Mouse (Mus musculus): Measurements from ENCODE around the gene Hyal2.

The Hyal2 gene

GRCm38 (mm10) chr9:107612191-107612944 lies 44.6 kb downstream of the Hyal2 start:
- DNase-seq (ENCODE audit: low spot score), result peak; percentile 98

DNA sequence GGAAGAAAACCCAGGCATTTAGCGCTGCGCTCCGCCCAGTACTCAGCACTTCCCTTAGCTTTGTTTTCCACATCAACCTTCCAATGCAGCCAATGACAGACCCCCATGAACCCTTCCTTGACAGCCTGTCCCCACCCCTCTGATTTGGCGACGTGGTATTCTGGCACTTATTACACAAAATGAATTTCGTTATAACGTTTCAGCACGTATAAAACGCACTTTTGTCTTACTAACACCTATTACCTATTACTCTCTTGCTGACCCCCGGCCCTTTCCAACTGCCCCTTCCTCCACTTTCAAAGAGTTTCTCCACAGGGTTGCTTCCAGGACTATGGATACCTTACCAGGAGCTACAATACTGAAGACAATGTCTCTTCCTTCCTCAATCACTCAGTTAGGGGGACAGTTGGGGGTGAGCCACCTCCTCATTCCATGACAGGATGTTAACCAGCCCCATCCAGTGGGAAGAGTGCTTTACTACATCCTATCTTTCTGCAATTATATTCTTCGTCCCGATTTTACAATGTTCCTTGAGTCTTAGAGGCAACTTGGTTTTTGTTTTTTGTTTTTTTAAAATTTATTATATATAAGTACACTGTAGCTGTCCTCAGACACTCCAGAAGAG lies 45.3 kb downstream of the Hyal2 start:
- no peak for DNase-seq (ENCODE audit: low spot score)

- DNase-seq (ENCODE audit: low spot score), result no peak
These were observed 47.3 kb downstream of the Hyal2 start for GRCm38 (mm10) chr9:107615035-107615434.

DNA sequence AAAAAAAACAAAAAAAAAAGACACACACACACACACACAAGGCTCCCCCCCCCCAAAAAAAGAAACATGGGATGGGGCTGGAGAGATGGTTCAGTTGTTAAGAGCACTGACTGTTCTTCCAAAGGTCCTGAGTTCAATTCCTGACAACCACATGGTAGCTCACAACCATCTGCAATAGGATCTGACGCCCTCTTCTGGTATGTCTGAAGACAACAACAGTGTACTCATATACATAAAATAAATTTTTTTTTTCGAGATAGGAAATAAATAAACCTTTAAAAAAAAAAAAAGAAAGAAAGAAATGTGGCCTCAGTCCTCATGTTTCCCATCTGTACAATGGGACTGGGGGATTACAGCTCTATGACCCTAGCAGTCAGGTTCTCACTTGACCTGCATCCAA lies 49.7 kb downstream of the Hyal2 start:
- DNase-seq (ENCODE audit: low spot score), result no peak

GRCm38 (mm10) chr9:107618098-107618497 lies 50.4 kb downstream of the Hyal2 start:
- no peak for DNase-seq (ENCODE audit: low spot score)

DNA sequence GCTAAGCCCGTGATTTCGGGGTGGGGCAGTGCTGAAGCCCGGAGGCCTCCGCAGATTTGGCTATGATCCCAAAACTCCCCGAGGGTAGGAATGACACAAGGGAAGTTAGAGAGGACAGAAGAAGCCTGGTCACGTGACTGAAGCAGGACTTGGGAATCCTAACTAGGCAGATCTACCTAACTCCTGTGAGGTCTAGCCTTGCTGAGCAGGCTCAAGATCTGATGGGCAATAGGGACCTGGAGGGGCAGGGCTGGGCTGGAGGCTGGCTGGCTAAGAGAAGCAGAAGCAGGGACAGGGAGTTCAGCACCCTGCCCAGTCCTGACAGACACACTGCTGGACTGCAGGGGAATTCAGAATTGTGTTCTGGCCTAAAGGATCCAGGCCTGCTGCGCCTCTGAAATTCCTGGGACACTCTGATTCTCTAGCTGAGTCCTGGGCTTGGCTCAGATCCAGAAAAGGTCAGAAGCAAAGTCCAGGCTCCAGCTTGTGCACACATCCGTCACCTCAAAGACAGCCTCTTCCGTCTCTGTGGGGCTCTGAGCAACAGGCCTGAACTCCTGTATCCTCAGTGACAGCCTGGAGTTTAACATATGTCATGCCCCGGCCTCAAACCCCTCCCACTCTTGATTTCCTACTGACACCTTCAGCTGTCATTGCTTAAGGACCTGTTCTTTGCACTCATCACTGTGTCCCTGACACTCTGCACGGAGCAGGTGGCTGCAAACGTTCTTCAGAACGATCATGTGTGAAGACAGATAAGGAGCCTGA lies 51.2 kb downstream of the Hyal2 start:
- DNase-seq (ENCODE audit: low spot score), result no peak

- DNase-seq (ENCODE audit: low spot score), result no peak
These were observed 51.8 kb downstream of the Hyal2 start for GRCm38 (mm10) chr9:107619546-107619879.

GRCm38 (mm10) chr9:107620954-107621353 lies 53.2 kb downstream of the Hyal2 start:
- no peak for DNase-seq (ENCODE audit: low spot score)
